Mouse (Mus musculus): ENCODE measurements around the gene Apol9a.
"Not testable (repeated sequence)": the region's sequence is repeated elsewhere in the genome, so short reads cannot be mapped to it uniquely, and the experiment has no call there.

Apol9a gene

DNA sequence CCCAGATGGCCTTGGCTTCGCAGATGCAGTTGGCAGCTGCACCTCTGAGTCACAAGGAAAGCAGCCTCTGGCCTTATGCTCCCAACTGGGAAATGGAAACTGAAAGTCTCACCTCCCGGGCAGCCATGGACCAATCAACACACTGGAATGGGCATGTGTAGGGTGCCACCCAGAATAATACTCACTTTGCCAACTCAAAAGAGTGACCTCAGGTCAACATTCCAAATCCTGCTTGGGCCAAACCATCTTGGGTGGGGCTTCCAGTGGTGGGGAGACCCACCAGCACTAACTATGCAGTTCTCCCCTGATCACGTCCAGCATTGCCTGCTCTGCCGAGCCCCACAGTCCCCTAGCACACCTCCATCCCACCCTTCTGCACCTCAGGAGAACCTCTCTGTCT, at the start of gene Apol9a:
Gene Apol9a, minus strand, starts transcription at position 101 of the 400 bp plus-strand sequence.
- not testable (repeated sequence) for DNase-seq (ENCODE audit: low spot score in 2 of 2)

DNA sequence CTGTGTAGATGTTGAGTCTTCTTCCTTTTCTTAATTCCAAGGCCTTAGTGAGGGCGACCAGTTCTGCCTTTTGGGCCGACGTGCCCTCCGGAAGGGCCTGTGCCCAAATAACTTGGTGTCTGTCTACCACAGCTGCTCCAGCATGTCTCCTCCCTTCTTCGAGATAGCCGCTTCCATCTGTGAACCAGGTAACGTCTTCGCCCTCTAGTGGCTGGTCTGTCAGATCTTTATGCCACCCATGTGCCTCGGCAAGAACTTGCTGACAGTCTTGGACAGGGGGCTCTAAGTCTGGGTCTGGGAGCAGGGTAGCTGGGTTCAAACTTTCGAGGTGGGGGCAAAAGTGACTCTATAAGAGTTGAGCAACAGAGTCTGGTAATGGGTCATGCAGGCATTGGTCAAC, 39.0 kb upstream of the Apol9a start:
- peak; percentile 5 to 8 for DNase-seq (ENCODE audit: low spot score in 2 of 2)

DNA sequence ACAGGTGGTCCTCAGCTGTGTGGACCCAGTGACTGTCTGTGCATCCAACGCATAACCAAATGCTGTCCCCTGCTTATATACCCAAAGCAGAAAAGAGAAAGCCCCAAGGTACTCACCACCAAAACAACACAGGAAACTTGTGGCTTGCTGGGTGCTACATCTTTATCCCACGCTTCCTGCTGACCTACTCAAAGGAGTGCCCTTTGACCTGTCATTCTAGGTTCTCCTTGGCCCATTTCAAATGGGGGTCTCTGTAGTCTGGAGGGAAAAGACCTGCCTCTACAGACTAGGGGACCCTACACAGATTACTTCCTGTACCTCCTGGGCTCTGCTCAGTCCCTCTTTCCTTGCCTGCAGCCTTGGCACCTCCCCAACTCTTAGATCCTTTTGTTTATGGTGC, 36.5 kb upstream of the Apol9a start, which contains the start of gene Apol7b:
Gene Apol7b, minus strand, starts transcription at position 101 of the 400 bp plus-strand sequence.
- DNase-seq (ENCODE audit: low spot score in 2 of 2): not testable (repeated sequence)

DNA sequence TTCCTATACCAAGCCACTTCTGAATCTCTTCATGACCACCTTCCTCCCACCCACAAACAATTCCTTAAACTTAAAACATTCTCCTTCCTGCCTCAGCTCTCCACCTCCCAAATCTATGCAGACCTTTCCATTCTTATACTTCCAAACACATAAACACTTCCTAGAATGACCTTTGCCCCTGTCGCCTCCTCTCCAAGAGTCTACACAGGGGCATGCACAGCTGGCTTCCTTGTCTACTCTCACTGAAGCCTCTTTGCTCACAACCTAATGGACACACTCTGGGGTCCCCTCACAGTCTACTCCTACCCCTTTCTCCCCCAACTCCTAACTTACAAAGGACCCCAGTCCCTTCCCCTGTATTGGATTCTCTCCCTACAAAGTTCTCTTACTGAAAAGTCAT, 34.7 kb upstream of the Apol9a start:
- not testable (repeated sequence) for DNase-seq (ENCODE audit: low spot score in 2 of 2)

DNA sequence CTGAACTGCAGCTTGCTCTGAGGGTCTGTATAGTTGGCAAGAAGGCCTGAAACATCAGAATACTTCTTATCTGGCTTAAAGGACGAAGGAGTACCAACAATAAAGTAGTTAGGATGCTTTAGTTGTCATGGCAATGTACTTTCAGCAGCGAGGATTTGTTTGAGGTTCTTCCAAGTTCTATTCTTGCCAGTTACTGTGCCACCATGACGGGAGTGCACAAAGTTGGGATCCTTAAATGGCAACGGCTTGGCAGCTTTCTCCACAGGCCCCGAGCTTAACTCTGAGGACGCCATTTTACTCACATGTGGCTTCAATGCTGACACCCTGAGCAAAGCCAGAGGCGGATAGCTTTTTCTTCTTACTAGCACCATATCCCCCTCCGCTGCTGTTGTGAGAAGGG, 33.8 kb upstream of the Apol9a start:
- not testable (repeated sequence) for DNase-seq (ENCODE audit: low spot score in 2 of 2)

- DNase-seq (ENCODE audit: low spot score in 2 of 2): not testable (repeated sequence)
These were observed 17.9 kb upstream of the Apol9a start for GRCm38 (mm10) chr15:77428690-77429448.

DNA sequence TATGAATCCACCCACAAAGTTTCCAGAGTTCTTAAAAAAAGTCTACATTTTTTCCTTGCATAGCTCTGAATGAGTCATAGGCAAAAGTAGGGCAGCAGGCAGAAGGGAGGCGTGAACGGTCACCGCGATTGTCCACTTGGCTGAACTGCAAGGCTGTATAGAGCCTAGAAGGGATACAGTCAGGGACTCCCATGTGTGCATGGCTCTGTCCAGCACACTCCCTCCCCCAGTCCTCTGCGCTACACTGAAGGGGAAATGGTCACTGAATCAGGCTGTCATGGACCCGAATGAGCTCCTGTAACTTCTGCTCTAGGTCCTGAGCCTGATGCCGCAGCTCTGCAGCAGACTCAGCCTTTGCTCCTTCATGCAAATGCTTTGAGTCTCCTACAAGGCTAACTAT, 12.0 kb upstream of the Apol9a start:
- DNase-seq (ENCODE audit: low spot score in 2 of 2): not testable (repeated sequence)

DNA sequence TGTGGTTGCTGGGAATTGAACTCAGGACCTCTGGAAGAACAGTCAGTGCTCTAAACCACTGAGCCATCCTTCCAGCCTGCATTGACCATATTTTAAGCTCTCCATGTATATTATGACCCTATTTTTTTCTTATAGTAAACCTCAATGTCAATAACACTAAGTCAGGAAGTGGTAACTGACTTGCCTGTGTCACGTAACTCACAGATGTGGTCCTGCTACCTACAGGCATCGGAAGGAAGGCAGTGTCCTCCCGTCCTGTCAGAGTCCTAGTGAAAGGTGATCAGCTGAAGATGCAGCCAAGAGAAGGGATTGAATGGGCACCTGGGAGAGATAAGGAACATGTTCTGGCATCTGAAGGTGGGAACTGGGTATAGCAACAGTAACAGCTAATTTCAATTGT, 8.7 kb upstream of the Apol9a start:
- not testable (repeated sequence) for DNase-seq (ENCODE audit: low spot score in 2 of 2)

- not testable (repeated sequence) for DNase-seq (ENCODE audit: low spot score in 2 of 2)
These were observed 5.9 kb upstream of the Apol9a start for GRCm38 (mm10) chr15:77416655-77417333.

- not testable (repeated sequence) for DNase-seq (ENCODE audit: low spot score in 2 of 2)
These were observed 4.7 kb upstream of the Apol9a start for GRCm38 (mm10) chr15:77415653-77416052.

- not testable (repeated sequence) for DNase-seq (ENCODE audit: low spot score in 2 of 2)
These were observed 1.8 kb upstream of the Apol9a start for GRCm38 (mm10) chr15:77412695-77413094.

DNA sequence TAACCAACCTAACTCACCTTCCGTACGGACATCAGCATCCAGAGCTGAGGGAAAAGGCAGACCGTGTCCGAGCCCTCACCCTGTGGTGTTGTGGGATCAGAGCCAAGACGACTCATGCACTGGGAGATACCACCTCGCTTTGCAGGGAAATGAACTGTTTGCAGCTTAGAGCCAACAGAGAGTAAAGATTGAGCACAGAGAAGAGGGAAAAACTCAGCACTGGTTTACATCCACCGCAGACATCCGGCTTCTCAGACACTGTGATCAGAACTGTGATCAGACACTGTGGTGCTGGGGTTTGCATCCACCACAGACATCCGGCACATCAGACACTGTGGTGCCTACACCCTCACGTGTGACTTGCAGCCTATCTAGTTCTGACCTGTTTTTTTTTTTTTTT, 4.6 kb downstream of the Apol9a start:
- peak; percentile 49 to 66 for DNase-seq (ENCODE audit: low spot score in 2 of 2)

GRCm38 (mm10) chr15:77399027-77399426, 11.9 kb downstream of the Apol9a start, which contains the start of gene Apol7a:
Gene Apol7a, minus strand, starts transcription at chr15:77399110.
- not testable (repeated sequence) for DNase-seq (ENCODE audit: low spot score in 2 of 2)

GRCm38 (mm10) chr15:77397450-77398132, 13.3 kb downstream of the Apol9a start:
- DNase-seq (ENCODE audit: low spot score in 2 of 2): not testable (repeated sequence)

DNA sequence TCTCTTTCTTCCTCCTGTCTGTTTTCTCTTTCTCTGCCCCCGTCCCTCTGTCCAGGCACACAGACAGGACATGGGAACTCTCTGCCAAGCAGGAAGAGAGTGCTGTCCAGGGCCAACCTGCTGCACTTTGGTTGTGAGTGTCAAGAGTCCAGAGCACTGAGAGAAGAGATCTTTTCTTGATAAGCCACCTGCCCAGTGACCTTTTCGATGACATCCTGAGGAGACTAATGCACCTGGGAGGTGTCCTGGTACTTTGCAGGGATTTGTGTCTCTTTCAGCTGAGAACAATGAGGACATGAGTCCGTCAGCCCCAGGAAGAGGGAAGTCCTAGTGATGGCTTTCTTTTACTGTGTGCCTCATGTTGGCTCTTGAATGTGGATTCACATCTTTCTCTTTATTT, 17.1 kb downstream of the Apol9a start:
- DNase-seq (ENCODE audit: low spot score in 2 of 2): not testable (repeated sequence)

GRCm38 (mm10) chr15:77387462-77387861, 23.5 kb downstream of the Apol9a start:
- no peak for DNase-seq (ENCODE audit: low spot score in 2 of 2)

DNA sequence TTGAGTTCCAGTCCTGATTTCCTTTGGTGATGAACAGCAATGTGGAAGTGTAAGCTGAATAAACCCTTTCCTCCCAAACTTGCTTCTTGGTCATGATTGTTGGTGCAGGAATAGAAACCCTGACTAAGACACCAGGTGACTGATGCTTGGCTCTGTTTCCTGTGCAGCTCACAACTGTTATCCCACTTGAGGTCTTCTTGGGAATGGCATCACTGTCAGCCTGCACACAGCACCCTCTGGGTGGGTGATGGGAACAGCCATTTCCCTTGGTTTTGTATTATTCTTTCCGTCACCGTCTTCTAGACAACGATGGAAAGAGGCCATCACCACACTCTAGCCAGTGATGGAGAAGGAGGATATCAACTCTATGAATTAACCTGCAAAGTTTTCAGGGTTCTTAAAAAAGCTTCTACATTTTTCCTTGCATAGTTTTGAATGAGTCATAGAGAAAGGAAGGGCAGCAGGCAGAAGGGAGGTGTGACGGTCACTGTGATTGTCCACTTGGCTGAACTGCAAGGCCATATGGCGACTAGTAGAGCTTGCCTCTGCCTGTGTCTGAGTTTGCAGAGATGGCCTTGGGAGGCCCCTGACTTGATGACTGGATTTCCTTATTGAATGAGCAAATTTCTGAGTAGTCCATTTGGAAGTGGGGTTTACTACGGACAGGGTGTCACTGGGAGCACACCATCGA, 26.4 kb downstream of the Apol9a start:
- DNase-seq (ENCODE audit: low spot score in 2 of 2): no peak

GRCm38 (mm10) chr15:77382880-77383279, 28.1 kb downstream of the Apol9a start:
- DNase-seq (ENCODE audit: low spot score in 2 of 2): no peak

GRCm38 (mm10) chr15:77382271-77382850, 28.6 kb downstream of the Apol9a start:
- DNase-seq (ENCODE audit: low spot score in 2 of 2): no peak

- DNase-seq (ENCODE audit: low spot score in 2 of 2): no peak
These were observed 29.5 kb downstream of the Apol9a start for GRCm38 (mm10) chr15:77381481-77381880.

DNA sequence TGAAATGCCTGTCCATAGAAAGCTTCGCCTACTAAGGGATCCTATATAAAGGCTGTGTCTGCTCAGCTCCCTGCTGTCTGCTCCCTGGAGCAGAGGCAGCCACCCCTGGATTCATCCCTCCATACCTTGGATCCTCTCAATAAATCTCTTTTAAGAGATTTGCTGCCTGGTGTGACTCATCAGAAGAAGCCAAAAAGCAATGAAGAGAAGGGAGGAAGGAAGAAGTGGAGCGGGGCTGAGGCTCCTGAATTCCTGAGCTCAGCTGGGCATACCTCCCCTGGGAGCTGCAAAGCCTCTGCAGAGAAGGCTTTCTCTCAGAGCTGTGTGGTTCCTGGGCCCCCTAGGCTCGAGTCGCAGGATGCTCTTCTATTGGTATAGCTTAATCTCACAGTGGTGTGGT, 31.0 kb downstream of the Apol9a start:
- DNase-seq (ENCODE audit: low spot score in 2 of 2): no peak
